Mouse (Mus musculus): ENCODE measurements at regions not wholly inside any gene's neighbourhood (a gene's known extent, or its start where the extent isn't known, plus 50 kb on each side); places are given as distances from the start of the nearest gene placed in this dataset.
"Not testable (repeated sequence)": the region's sequence is repeated elsewhere in the genome, so short reads cannot be mapped to it uniquely, and the experiment has no call there.

- Histone ChIP-seq H3K36me3 (no peaks in the 10 kb centered on the region), H3K27ac (no peak overlapping the region), H3K4me3 (no peak overlapping the region), H3K4me2 (replicated peaks) (no peak overlapping the region), H3K4me1 (peaks cover 19% of the 10 kb centered on the region), H3K27me3 (0 out of 2 replicates have a peak, but pooled peaks cover 7% of the 10 kb centered on the region), H3K9ac (no peak overlapping the region), H3K9me3 (no peaks in the 10 kb centered on the region)
- 57% methylated on average over 4 of the region's 4 CpGs for WGBS
- no peak for ATAC-seq (ENCODE audit: low FRiP score, low read depth)
These were observed 269.8 kb downstream of the Gadd45g start for GRCm38 (mm10) chr13:52116241-52116640.

DNA sequence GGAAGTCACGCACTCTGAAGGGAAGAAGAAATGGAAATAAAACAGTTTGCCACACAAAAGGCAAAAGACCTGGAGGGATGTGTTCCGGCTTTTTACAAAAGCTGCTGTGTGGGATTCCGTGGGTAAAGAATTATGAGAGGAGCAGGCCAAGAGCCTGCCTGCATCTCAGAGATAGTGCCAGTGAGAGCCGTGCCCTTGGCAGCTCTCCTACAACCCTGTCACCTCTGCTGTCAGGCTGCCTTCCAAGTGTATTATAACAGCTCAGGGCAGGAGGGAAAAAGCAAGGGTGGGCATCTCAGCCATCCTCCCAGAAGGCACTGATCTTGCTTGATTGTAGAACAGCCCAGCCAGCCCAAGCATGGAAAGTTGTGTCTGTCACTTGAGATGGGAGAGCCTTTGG lies 270.3 kb downstream of the Gadd45g start:
- WGBS: 74% methylated on average over 4 of the region's 4 CpGs
- H3K36me3 ChIP-seq: no peaks in the 10 kb centered on the region
- H3K27ac ChIP-seq: no peak overlapping the region
- H3K4me1 ChIP-seq: peaks cover 16% of the 10 kb centered on the region
- H3K4me2 ChIP-seq (replicated peaks): no peak overlapping the region
- 0 out of 2 replicates have a peak, but pooled peaks cover 7% of the 10 kb centered on the region for H3K27me3 ChIP-seq
- no peaks in the 10 kb centered on the region for H3K9me3 ChIP-seq
- no peak overlapping the region for H3K9ac ChIP-seq
- no peak overlapping the region for H3K4me3 ChIP-seq
- ATAC-seq (ENCODE audit: low FRiP score, low read depth): no peak

DNA sequence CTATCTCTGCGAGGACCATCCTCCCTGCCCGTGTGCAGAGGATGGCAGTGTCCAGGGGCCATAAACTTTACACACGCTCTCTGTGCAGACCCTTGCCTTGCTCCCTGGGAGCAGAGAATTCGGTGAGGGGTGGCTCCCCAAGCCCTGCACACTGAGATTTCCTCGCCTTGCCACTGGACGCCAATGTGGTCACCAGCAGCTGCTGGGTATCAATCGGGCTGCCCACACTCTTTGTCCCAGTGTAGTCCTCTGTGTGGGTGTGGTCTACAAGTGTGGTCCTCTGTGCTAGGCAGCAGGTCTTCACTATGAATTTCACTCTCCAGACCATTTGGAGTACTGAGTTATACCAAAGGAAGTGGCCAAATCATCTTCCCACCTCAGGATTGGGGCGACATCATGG lies 274.3 kb downstream of the Gadd45g start:
- H3K9ac ChIP-seq: no peak overlapping the region
- no peak overlapping the region for H3K27ac ChIP-seq
- WGBS: 87% methylated on average over 8 of the region's 8 CpGs
- H3K4me3 ChIP-seq: no peak overlapping the region
- H3K36me3 ChIP-seq: no peaks in the 10 kb centered on the region
- ATAC-seq (ENCODE audit: low FRiP score, low read depth): no peak
- no peaks in the 10 kb centered on the region for H3K9me3 ChIP-seq
- H3K27me3 ChIP-seq: 0 out of 2 replicates have a peak, but pooled peaks cover 2% of the 10 kb centered on the region
- peaks cover 16% of the 10 kb centered on the region for H3K4me1 ChIP-seq
- no peak overlapping the region for H3K4me2 ChIP-seq (replicated peaks)

DNA sequence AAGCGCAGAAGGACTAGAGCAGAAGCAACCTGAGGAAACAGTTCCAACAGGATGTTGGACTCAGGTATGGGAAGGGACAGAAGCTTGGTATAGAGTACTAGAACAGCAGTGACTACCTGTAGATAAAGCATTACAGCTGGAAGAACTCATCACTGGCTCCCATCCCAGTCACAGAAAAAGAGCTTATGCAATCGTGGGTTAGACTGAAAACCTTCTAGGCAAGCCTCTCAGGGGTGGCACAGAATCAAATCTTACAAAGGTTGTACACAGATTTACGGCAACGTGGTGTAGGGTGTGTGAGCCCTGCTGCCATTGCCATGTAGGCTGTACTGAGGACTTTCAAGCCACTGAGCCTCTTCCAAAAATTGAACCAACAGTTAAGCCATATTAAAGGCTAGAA lies 278.6 kb downstream of the Gadd45g start:
- WGBS: 84% methylated on average over 4 of the region's 4 CpGs
- Histone ChIP-seq H3K9ac (no peak overlapping the region), H3K4me3 (no peak overlapping the region), H3K4me1 (peaks cover 15% of the 10 kb centered on the region; the same call in 1 of the 2 replicates), H3K27ac (no peak overlapping the region), H3K9me3 (no peaks in the 10 kb centered on the region), H3K4me2 (replicated peaks) (no peak overlapping the region), H3K36me3 (no peaks in the 10 kb centered on the region), H3K27me3 (0 out of 2 replicates have a peak, but pooled peaks cover 2% of the 10 kb centered on the region)
- ATAC-seq (ENCODE audit: low FRiP score, low read depth): no peak

GRCm38 (mm10) chr13:52127751-52128150 lies 281.3 kb downstream of the Gadd45g start:
- Histone ChIP-seq H3K9ac (no peak overlapping the region), H3K9me3 (peaks cover 21% of the 10 kb centered on the region), H3K4me1 (peaks cover 15% of the 10 kb centered on the region; the same call in 1 of the 2 replicates), H3K36me3 (no peaks in the 10 kb centered on the region), H3K27ac (no peak overlapping the region), H3K27me3 (0 out of 2 replicates have a peak, but pooled peaks cover 2% of the 10 kb centered on the region), H3K4me2 (replicated peaks) (no peak overlapping the region), H3K4me3 (no peak overlapping the region)
- 76% methylated on average over 9 of the region's 9 CpGs for WGBS
- ATAC-seq (ENCODE audit: low FRiP score, low read depth): no peak

DNA sequence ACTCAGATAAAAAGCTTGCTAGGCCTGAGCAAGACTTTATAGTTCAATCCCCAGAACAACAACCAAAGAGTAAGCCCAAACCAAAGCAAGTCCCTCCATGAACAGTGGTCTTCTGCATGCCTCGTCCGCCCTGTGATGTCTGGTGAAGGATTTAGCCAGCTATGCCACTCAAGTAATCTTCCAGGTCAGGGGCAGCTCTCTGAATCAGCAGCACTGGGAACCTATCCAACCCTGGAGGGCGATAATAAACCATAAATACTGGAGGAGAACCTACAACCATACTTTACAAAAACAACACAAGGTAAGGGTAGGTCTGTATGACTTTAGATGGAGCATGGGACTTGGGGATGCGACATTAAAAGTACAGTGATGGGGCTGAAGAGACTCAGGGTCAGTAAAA lies 283.0 kb downstream of the Gadd45g start:
- Histone ChIP-seq H3K9ac (no peak overlapping the region), H3K4me3 (no peak overlapping the region), H3K36me3 (no peaks in the 10 kb centered on the region), H3K4me2 (replicated peaks) (no peak overlapping the region), H3K27me3 (no peaks in the 10 kb centered on the region), H3K4me1 (peaks cover 15% of the 10 kb centered on the region; the same call in 1 of the 2 replicates), H3K27ac (no peak overlapping the region), H3K9me3 (peaks cover 21% of the 10 kb centered on the region)
- ATAC-seq (ENCODE audit: low FRiP score, low read depth): no peak
- WGBS: 80% methylated on average over 4 of the region's 4 CpGs

DNA sequence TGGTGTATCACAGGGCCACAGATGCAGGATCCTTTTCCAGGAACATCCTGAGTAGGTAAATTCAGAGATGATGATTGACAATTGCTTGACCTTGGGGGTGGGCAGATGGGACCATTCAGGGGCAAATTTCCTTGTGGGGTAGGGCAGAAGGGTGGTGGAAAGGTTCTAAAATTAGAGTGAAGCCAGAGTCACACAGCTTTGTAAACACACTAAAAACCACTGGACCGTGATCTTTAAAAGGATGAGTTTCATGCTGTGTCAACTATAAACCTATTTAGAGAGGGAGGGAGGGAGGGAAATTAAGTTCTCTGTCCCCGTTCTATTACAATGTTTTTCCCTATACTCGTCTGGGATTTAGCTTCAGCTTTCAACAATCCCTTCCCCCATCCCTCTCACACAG lies 286.7 kb downstream of the Gadd45g start:
- no peak overlapping the region for H3K4me3 ChIP-seq
- no peak overlapping the region for H3K9ac ChIP-seq
- peaks cover 16% of the 10 kb centered on the region; the same call in 1 of the 2 replicates for H3K4me1 ChIP-seq
- no peaks in the 10 kb centered on the region for H3K36me3 ChIP-seq
- ATAC-seq (ENCODE audit: low FRiP score, low read depth): no peak
- no peak overlapping the region for H3K27ac ChIP-seq
- H3K9me3 ChIP-seq: peaks cover 21% of the 10 kb centered on the region
- 57% methylated on average over 3 of the region's 3 CpGs for WGBS
- H3K4me2 ChIP-seq (replicated peaks): no peak overlapping the region
- no peaks in the 10 kb centered on the region for H3K27me3 ChIP-seq

- Histone ChIP-seq H3K27me3 (no peaks in the 10 kb centered on the region), H3K27ac (no peak overlapping the region), H3K4me3 (no peak overlapping the region), H3K4me2 (replicated peaks) (no peak overlapping the region), H3K9ac (no peak overlapping the region), H3K4me1 (0 out of 2 replicates have a peak, but pooled peaks cover 4% of the 10 kb centered on the region), H3K9me3 (peaks cover 4% of the 10 kb centered on the region; the same call in 1 of the 2 replicates), H3K36me3 (no peaks in the 10 kb centered on the region)
- 68% methylated on average over 6 of the region's 6 CpGs for WGBS
- ATAC-seq (ENCODE audit: low FRiP score, low read depth): no peak
These were observed 292.0 kb downstream of the Gadd45g start for GRCm38 (mm10) chr13:52138331-52138945.

- no peak for ATAC-seq (ENCODE audit: low FRiP score, low read depth)
- no peak overlapping the region for H3K27ac ChIP-seq
- H3K27me3 ChIP-seq: no peaks in the 10 kb centered on the region
- 0 out of 2 replicates have a peak, but pooled peaks cover 4% of the 10 kb centered on the region for H3K4me1 ChIP-seq
- WGBS: 37% methylated on average over 15 of the region's 15 CpGs
- H3K9me3 ChIP-seq: peaks cover 4% of the 10 kb centered on the region; the same call in 1 of the 2 replicates
- no peak overlapping the region for H3K4me3 ChIP-seq
- no peak overlapping the region for H3K9ac ChIP-seq
- H3K4me2 ChIP-seq (replicated peaks): no peak overlapping the region
- H3K36me3 ChIP-seq: no peaks in the 10 kb centered on the region
These were observed 292.8 kb downstream of the Gadd45g start for GRCm38 (mm10) chr13:52139140-52139809.

DNA sequence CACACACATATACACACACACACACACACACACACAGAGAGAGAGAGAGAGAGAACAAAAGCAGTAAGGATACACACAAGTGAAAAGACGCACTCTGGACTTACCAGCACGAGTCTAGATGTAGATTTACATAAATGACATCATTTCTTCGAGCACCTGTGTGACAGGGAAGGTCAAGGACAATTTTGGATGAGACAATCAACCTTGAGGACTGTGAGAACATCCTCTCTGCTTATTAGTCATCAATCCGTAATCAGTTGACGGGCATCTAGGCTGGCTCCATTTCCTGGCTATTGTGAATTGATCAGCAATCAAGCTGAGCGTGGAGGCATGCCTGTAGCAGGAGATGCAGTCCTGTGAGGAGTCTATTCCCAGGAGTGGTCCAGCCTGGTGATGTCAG lies 293.7 kb downstream of the Gadd45g start:
- Histone ChIP-seq H3K27ac (no peak overlapping the region), H3K4me1 (0 out of 2 replicates have a peak, but pooled peaks cover 4% of the 10 kb centered on the region)
- 81% methylated on average over 6 of the region's 6 CpGs for WGBS

GRCm38 (mm10) chr13:52144066-52144465 lies 297.6 kb downstream of the Gadd45g start:
- not testable (repeated sequence) for H3K36me3 ChIP-seq

More for the DNA sequence above, 293.7 kb downstream of the Gadd45g start:
- Histone ChIP-seq H3K4me2 (replicated peaks) (no peak overlapping the region), H3K36me3 (no peaks in the 10 kb centered on the region), H3K4me3 (no peak overlapping the region), H3K9ac (no peak overlapping the region), H3K9me3 (peaks cover 7% of the 10 kb centered on the region), H3K27me3 (no peaks in the 10 kb centered on the region)
- no peak for ATAC-seq (ENCODE audit: low FRiP score, low read depth)

GRCm38 (mm10) chr13:52145926-52146325 lies 299.4 kb downstream of the Gadd45g start:
- Histone ChIP-seq H3K4me2 (replicated peaks) (no peak overlapping the region), H3K9ac (no peak overlapping the region), H3K4me1 (peaks cover 9% of the 10 kb centered on the region), H3K4me3 (no peak overlapping the region), H3K9me3 (peaks cover 12% of the 10 kb centered on the region), H3K36me3 (no peaks in the 10 kb centered on the region), H3K27ac (no peak overlapping the region), H3K27me3 (no peaks in the 10 kb centered on the region)
- WGBS: 41% methylated on average over 5 of the region's 5 CpGs
- no peak for ATAC-seq (ENCODE audit: low FRiP score, low read depth)

More at GRCm38 (mm10) chr13:52144066-52144465, 297.6 kb downstream of the Gadd45g start:
- H3K4me3 ChIP-seq; H3K27ac ChIP-seq; ATAC-seq (ENCODE audit: low FRiP score, low read depth); H3K9ac ChIP-seq; H3K27me3 ChIP-seq; H3K4me2 ChIP-seq (replicated peaks); H3K4me1 ChIP-seq: not testable (repeated sequence)
- peaks cover 12% of the 10 kb centered on the region for H3K9me3 ChIP-seq
- WGBS: 73% methylated on average over 1 of the region's 1 CpGs
